Mouse (Mus musculus): ENCODE results near the gene Pp2d1.

- TF ChIP-seq POLR2A (IDR thresholded peaks at IDR 0.05; ENCODE audit: borderline replicate concordance, extremely low read depth, low read depth, low read length) (no peak), CTCF (IDR thresholded peaks at IDR 0.05; ENCODE audit: insufficient read depth, low read length) (no peak)
Measured at GRCm38 (mm10) chr17:53583846-53584579, 44.8 kb upstream of the Pp2d1 start.
